In the genomic region with DNA sequence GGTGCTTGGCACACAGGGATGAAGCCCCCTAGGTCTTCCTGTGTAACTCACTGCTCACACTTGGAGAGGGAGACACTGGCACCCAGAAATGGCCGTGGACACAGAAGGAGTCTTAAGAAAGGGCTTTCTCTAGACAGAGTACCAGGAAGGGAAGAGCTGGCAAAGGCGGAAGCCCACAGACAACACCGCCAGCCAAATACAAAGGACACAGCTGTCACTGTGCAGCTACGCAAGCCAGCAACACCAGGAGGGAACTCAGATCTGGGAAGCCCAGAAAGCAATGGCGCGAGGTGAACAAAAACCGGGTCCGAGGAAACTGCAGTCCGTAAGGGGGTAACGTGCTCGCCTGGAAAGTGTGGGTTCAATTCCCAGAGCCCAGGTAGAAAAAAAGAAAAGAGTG, we compare ENCODE assay signal across 17 mouse cellular contexts. TPM values are rescaled to one million over a fixed set of nuclear protein-coding genes. Genes with fewer than 3 reads are reported as not detected.
A peak's percentile ranks its signal among the peaks of the same experiment; 100 is the strongest.
DNase-seq lines count a peak whose midpoint lies in the region; ATAC-seq and TF ChIP-seq lines count a peak whose summit lies in the region.
"Had no signal": no experiment of that assay in that cellular context is flagged by ENCODE, and none has a peak within 500 bp of the region (broad histone marks: within the 10 kb centered on the region; RNA-seq: fewer than 3 reads in every experiment).

No protein-coding gene starts in this region.

- H3K4me1 ChIP-seq in hindbrain, postnatal 0 days (ENCODE audit: insufficient read depth, low read length) = 0 out of 2 replicates have a peak, but pooled peaks cover 7% of the 10 kb centered on the region
- peaks cover 5% of the 10 kb centered on the region for H3K4me1 ChIP-seq in hindbrain, embryonic 13.5 days (replicated peaks)
- H3K4me1 ChIP-seq in lung, postnatal 0 days (ENCODE audit: insufficient read depth, low read depth, low read length) = no peaks in the 10 kb centered on the region
- H3K4me1 ChIP-seq in midbrain, embryonic 16.5 days (ENCODE audit: control insufficient read depth, insufficient read depth, low read length) = peaks cover 6% of the 10 kb centered on the region
- H3K4me1 ChIP-seq: heart, embryonic 12.5 days; limb, embryonic 12.5 days had no signal

- no peaks in the 10 kb centered on the region for H3K36me3 ChIP-seq in hindbrain, postnatal 0 days (ENCODE audit: insufficient read depth, low read length)
- H3K36me3 ChIP-seq in hindbrain, embryonic 13.5 days = no peaks in the 10 kb centered on the region
- H3K36me3 ChIP-seq in lung, postnatal 0 days (ENCODE audit: insufficient read depth, low read length) = no peaks in the 10 kb centered on the region
- no peaks in the 10 kb centered on the region for H3K36me3 ChIP-seq in midbrain, embryonic 16.5 days (ENCODE audit: control insufficient read depth, insufficient read depth, low read length)
- H3K36me3 ChIP-seq: heart, embryonic 12.5 days; limb, embryonic 12.5 days had no signal

- WGBS in hindbrain, postnatal 0 days = 45% methylated on average over 11 of the region's 11 CpGs
- WGBS in hindbrain, embryonic 13.5 days = 58% methylated on average over 11 of the region's 11 CpGs
- 63% methylated on average over 11 of the region's 11 CpGs for WGBS in lung, postnatal 0 days
- 59% methylated on average over 11 of the region's 11 CpGs for WGBS in midbrain, embryonic 16.5 days

- H3K4me2 ChIP-seq in hindbrain, postnatal 0 days (ENCODE audit: low read depth, low read length) = peak overlapping the region; percentile 19; the same call in 1 of the 2 replicates
- H3K4me2 ChIP-seq in hindbrain, embryonic 13.5 days = no peak overlapping the region
- 0 out of 2 replicates have a peak overlapping the region, but pooled peaks have one; percentile 14 for H3K4me2 ChIP-seq in lung, postnatal 0 days (replicated peaks; ENCODE audit: low read depth, low read length)
- no peak overlapping the region for H3K4me2 ChIP-seq in midbrain, embryonic 16.5 days (ENCODE audit: low read length)
- H3K4me2 ChIP-seq: heart, embryonic 12.5 days; limb, embryonic 12.5 days had no signal

- peak overlapping the region; percentile 32; the same call in 1 of the 2 replicates for H3K27ac ChIP-seq in hindbrain, postnatal 0 days
- no peak overlapping the region for H3K27ac ChIP-seq in hindbrain, embryonic 13.5 days
- no peak overlapping the region for H3K27ac ChIP-seq in lung, postnatal 0 days (ENCODE audit: low read length)
- H3K27ac ChIP-seq in midbrain, embryonic 16.5 days (ENCODE audit: low read length) = 0 out of 2 replicates have a peak overlapping the region, but pooled peaks have one; percentile 17
- H3K27ac ChIP-seq: limb, embryonic 12.5 days; liver, embryonic 14.5 days had no signal

- no peak for TF ChIP-seq CTCF in hindbrain, postnatal 0 days (IDR thresholded peaks at IDR 0.05; ENCODE audit: low read depth)
- TF ChIP-seq CTCF in lung, postnatal 0 days (IDR thresholded peaks at IDR 0.05) = no peak

- no peaks in the 10 kb centered on the region for H3K27me3 ChIP-seq in hindbrain, postnatal 0 days (ENCODE audit: insufficient read depth, low read length)
- H3K27me3 ChIP-seq in hindbrain, embryonic 13.5 days = no peaks in the 10 kb centered on the region
- no peaks in the 10 kb centered on the region for H3K27me3 ChIP-seq in lung, postnatal 0 days (replicated peaks; ENCODE audit: insufficient read depth, low read length)
- no peaks in the 10 kb centered on the region for H3K27me3 ChIP-seq in midbrain, embryonic 16.5 days (ENCODE audit: control insufficient read depth, insufficient read depth, low read depth, low read length)
- H3K27me3 ChIP-seq: heart, embryonic 12.5 days; limb, embryonic 12.5 days had no signal

- H3K4me3 ChIP-seq in hindbrain, postnatal 0 days (ENCODE audit: low read length) = no peak overlapping the region
- H3K4me3 ChIP-seq in hindbrain, embryonic 13.5 days = no peak overlapping the region
- H3K4me3 ChIP-seq in lung, postnatal 0 days (ENCODE audit: low read depth, low read length) = no peak overlapping the region
- no peak overlapping the region for H3K4me3 ChIP-seq in midbrain, embryonic 16.5 days (ENCODE audit: low read depth, low read length)
- H3K4me3 ChIP-seq: heart, embryonic 12.5 days; limb, embryonic 12.5 days had no signal

- H3K9ac ChIP-seq in hindbrain, postnatal 0 days (replicated peaks; ENCODE audit: low read length) = no peak overlapping the region
- no peak overlapping the region for H3K9ac ChIP-seq in hindbrain, embryonic 13.5 days
- H3K9ac ChIP-seq in lung, postnatal 0 days (replicated peaks; ENCODE audit: low read depth) = no peak overlapping the region
- H3K9ac ChIP-seq in midbrain, embryonic 16.5 days (ENCODE audit: low read depth, low read length) = no peak overlapping the region
- H3K9ac ChIP-seq: heart, embryonic 12.5 days; limb, embryonic 12.5 days; liver, embryonic 14.5 days had no signal

- no peak for TF ChIP-seq EP300 in lung, postnatal 0 days (IDR thresholded peaks at IDR 0.05)

- ATAC-seq in hindbrain, postnatal 0 days = peak; percentile 87
- ATAC-seq in hindbrain, embryonic 13.5 days (ENCODE audit: low FRiP score) = no peak
- peak; percentile 25; the same call in 1 of the 2 replicates for ATAC-seq in lung, postnatal 0 days
- no peak for ATAC-seq in midbrain, embryonic 16.5 days

- peak; percentile 80 to 82 for DNase-seq in cerebellum, postnatal 10 days
- no peak for DNase-seq in cerebellum, adult 11-12 months
- DNase-seq in hindbrain, postnatal 0 days (ENCODE audit: low spot score) = peak; percentile 65
- DNase-seq in lung, postnatal 0 days (ENCODE audit: low spot score) = no peak
- no peak for DNase-seq in lung, adult 18-20 months
- DNase-seq in ovary, postnatal 36 days (ENCODE audit: low spot score) = no peak
- DNase-seq: adrenal gland, postnatal 14 days; heart, postnatal 36 days; kidney, adult 2 months; kidney, postnatal 25 days had no signal

- H3K9me3 ChIP-seq in hindbrain, postnatal 0 days (ENCODE audit: low read length) = no peaks in the 10 kb centered on the region
- H3K9me3 ChIP-seq in hindbrain, embryonic 13.5 days = no peaks in the 10 kb centered on the region
- no peaks in the 10 kb centered on the region for H3K9me3 ChIP-seq in lung, postnatal 0 days (ENCODE audit: low read length)
- no peaks in the 10 kb centered on the region for H3K9me3 ChIP-seq in midbrain, embryonic 16.5 days (replicated peaks; ENCODE audit: control insufficient read depth, low read length, poor library complexity, severe bottlenecking)
- H3K9me3 ChIP-seq: heart, embryonic 12.5 days; limb, embryonic 12.5 days had no signal

RNA-seq across cellular contexts. Expression of a gene that starts 11.5 kb away (rescaled TPM):
- 2.9 and 3.6 TPM in 2 replicates for total RNA-seq in hindbrain, postnatal 0 days (2014; rRNA removed)
- 2.3 and 2.5 TPM in 2 replicates for polyA plus RNA-seq in hindbrain, postnatal 0 days (2015; fragmentation: Nextera tagmentation; extraction: Ambion mirVana)
- 2.7 and 3.2 TPM in 2 replicates for polyA plus RNA-seq in hindbrain, embryonic 13.5 days (2015; fragmentation: Nextera tagmentation; extraction: Ambion mirVana)
- polyA plus RNA-seq in lung, postnatal 0 days (2015; fragmentation: Nextera tagmentation; extraction: Ambion mirVana) = 1.7 and 2.3 TPM in 2 replicates
- 2.4 and 3.1 TPM in 2 replicates for polyA plus RNA-seq in midbrain, embryonic 16.5 days (2015; fragmentation: Nextera tagmentation; extraction: Ambion mirVana)

RNA-seq across cellular contexts. Expression of a gene that starts 11.5 kb away (rescaled TPM):
- total RNA-seq in hindbrain, postnatal 0 days (2014; rRNA removed) = 6.5 and 6.7 TPM in 2 replicates
- 6.5 and 6.6 TPM in 2 replicates for polyA plus RNA-seq in hindbrain, postnatal 0 days (2015; fragmentation: Nextera tagmentation; extraction: Ambion mirVana)
- 7.5 and 7.8 TPM in 2 replicates for polyA plus RNA-seq in hindbrain, embryonic 13.5 days (2015; fragmentation: Nextera tagmentation; extraction: Ambion mirVana)
- 21.2 and 24.1 TPM in 2 replicates for polyA plus RNA-seq in lung, postnatal 0 days (2015; fragmentation: Nextera tagmentation; extraction: Ambion mirVana)
- 7.4 and 8.7 TPM in 2 replicates for polyA plus RNA-seq in midbrain, embryonic 16.5 days (2015; fragmentation: Nextera tagmentation; extraction: Ambion mirVana)

RNA-seq across cellular contexts. Expression of a gene that starts 14.4 kb away (rescaled TPM):
- total RNA-seq in hindbrain, postnatal 0 days (2014; rRNA removed) = 71.2 and 101 TPM in 2 replicates
- 18.8 and 19.8 TPM in 2 replicates for polyA plus RNA-seq in hindbrain, postnatal 0 days (2015; fragmentation: Nextera tagmentation; extraction: Ambion mirVana)
- 9.8 and 10.2 TPM in 2 replicates for polyA plus RNA-seq in hindbrain, embryonic 13.5 days (2015; fragmentation: Nextera tagmentation; extraction: Ambion mirVana)
- 2.0 and 2.3 TPM in 2 replicates for polyA plus RNA-seq in lung, postnatal 0 days (2015; fragmentation: Nextera tagmentation; extraction: Ambion mirVana)
- 20.6 and 20.8 TPM in 2 replicates for polyA plus RNA-seq in midbrain, embryonic 16.5 days (2015; fragmentation: Nextera tagmentation; extraction: Ambion mirVana)

RNA-seq across cellular contexts. Expression of a gene that starts 48.1 kb away (rescaled TPM):
- 0.11 TPM in 1 of 2 replicates, not detected in the other for total RNA-seq in hindbrain, postnatal 0 days (2014; rRNA removed)
- polyA plus RNA-seq in hindbrain, postnatal 0 days (2015; fragmentation: Nextera tagmentation; extraction: Ambion mirVana) = 0.41 and 0.44 TPM in 2 replicates
- 0.12 and 0.26 TPM in 2 replicates for polyA plus RNA-seq in hindbrain, embryonic 13.5 days (2015; fragmentation: Nextera tagmentation; extraction: Ambion mirVana)
- polyA plus RNA-seq in lung, postnatal 0 days (2015; fragmentation: Nextera tagmentation; extraction: Ambion mirVana) = 0.39 and 0.42 TPM in 2 replicates
- 0.74 and 1.3 TPM in 2 replicates for polyA plus RNA-seq in midbrain, embryonic 16.5 days (2015; fragmentation: Nextera tagmentation; extraction: Ambion mirVana)
- total RNA-seq: adrenal gland, postnatal 14 days; heart, postnatal 36 days had no signal
- polyA plus RNA-seq: gonadal fat pad, adult 2 months; heart, embryonic 12.5 days; urinary bladder, adult 2 months had no signal

Comparison
In these comparisons a context has a peak if more than half of its experiments do, and no peak if none do; other contexts are left out.
1. DNase-seq: peak in cerebellum, postnatal 10 days (2 of 2) and hindbrain, postnatal 0 days (single experiment); none in cerebellum, adult 11-12 months (single experiment), lung, postnatal 0 days (single experiment), lung, adult 18-20 months (0 of 2) and ovary, postnatal 36 days (single experiment).
2. ATAC-seq: peak in hindbrain, postnatal 0 days (single experiment) and lung, postnatal 0 days (single experiment); none in hindbrain, embryonic 13.5 days (single experiment) and midbrain, embryonic 16.5 days (single experiment).
3. H3K27ac ChIP-seq: peak in hindbrain, postnatal 0 days (single experiment) and midbrain, embryonic 16.5 days (single experiment); none in hindbrain, embryonic 13.5 days (single experiment) and lung, postnatal 0 days (single experiment).
4. H3K4me2 ChIP-seq: peak in hindbrain, postnatal 0 days (single experiment) and lung, postnatal 0 days (single experiment); none in hindbrain, embryonic 13.5 days (single experiment) and midbrain, embryonic 16.5 days (single experiment).